Mouse (Mus musculus) lung, embryonic 15.5 days (tissue): ENCODE measurements around the gene Vpreb2. TPM values are rescaled to one million over a fixed set of nuclear protein-coding genes. Genes with fewer than 3 reads are reported as not detected.
"Not testable (repeated sequence)": the region's sequence is repeated elsewhere in the genome, so short reads cannot be mapped to it uniquely, and the experiment has no call there.

ENCODE experiments used
- ATAC-seq: fragments of 200-750 bp; cut with Nextera tagmentation; 2 replicates; pipeline ENCODE4 v1.8.0; 2017; ENCODE audit warnings: moderate number of reproducible peaks, borderline replicate concordance; ENCODE audit not compliant: low FRiP score, low TSS enrichment; ENCODE audit errors: extremely low read depth
- H3K27ac ChIP-seq: fragments of 300-500 bp; sonication (generic); 2 replicates; pipeline ENCODE4 v1.5.1; 2015; ENCODE audit warnings: moderate library complexity, mild to moderate bottlenecking, inconsistent platforms
- H3K27me3 ChIP-seq: fragments of 300-500 bp; sonication (generic); 2 replicates; pipeline ENCODE4 v1.6.1; 2015; ENCODE audit warnings: inconsistent platforms
- H3K36me3 ChIP-seq: fragments of 300-500 bp; sonication (generic); 2 replicates; pipeline ENCODE4 v1.6.1; 2015; ENCODE audit warnings: inconsistent platforms
- H3K4me1 ChIP-seq: fragments of 300-500 bp; sonication (generic); 2 replicates; pipeline ENCODE4 v1.6.1; 2015; ENCODE audit warnings: inconsistent platforms
- H3K4me2 ChIP-seq: fragments of 300-500 bp; sonication (generic); 2 replicates; pipeline ENCODE4 v1.6.1; 2015; ENCODE audit warnings: inconsistent platforms, mild to moderate bottlenecking, moderate library complexity
- H3K4me3 ChIP-seq: fragments of 300-500 bp; sonication (generic); 2 replicates; pipeline ENCODE4 v1.5.1; 2015; ENCODE audit warnings: mild to moderate bottlenecking, inconsistent platforms
- H3K9ac ChIP-seq: fragments of 300-500 bp; sonication (generic); 2 replicates; pipeline ENCODE4 v1.6.1; 2015; ENCODE audit warnings: inconsistent platforms
- H3K9me3 ChIP-seq: fragments of 300-500 bp; sonication (generic); 2 replicates; pipeline ENCODE4 v1.6.1; 2016; ENCODE audit warnings: inconsistent platforms
- WGBS: fragments of 180-500 bp; shearing (Covaris S2); methylation state at CpG from one replicate; pipeline ENCODE4 v1.1.7; 2015; 5-methylcytosine and 5-hydroxymethylcytosine counted together
- polyA plus RNA-seq: library from polyadenylated mRNA; unstranded; fragments of >200 nt; fragmentation: Nextera tagmentation; extraction: Ambion mirVana; gene quantifications from 2 replicates; pipeline ENCODE4 v1.2.1, GENCODE M21; 2015

The Vpreb2 gene
- polyA plus RNA-seq, 1 experiment from 2014 or later: not detected

- ATAC-seq: no peak
- H3K36me3 ChIP-seq: no peaks in the 10 kb centered on the region
- no peaks in the 10 kb centered on the region for H3K9me3 ChIP-seq
- no peaks in the 10 kb centered on the region for H3K27me3 ChIP-seq
- no peak overlapping the region for H3K4me3 ChIP-seq
- 93% methylated on average over 5 of the region's 5 CpGs for WGBS
- H3K4me2 ChIP-seq: no peak overlapping the region
- H3K4me1 ChIP-seq: no peaks in the 10 kb centered on the region
- no peak overlapping the region for H3K9ac ChIP-seq
- no peak overlapping the region for H3K27ac ChIP-seq
Measured at GRCm38 (mm10) chr16:17999668-18000067, 19.4 kb downstream of the Vpreb2 start.

GRCm38 (mm10) chr16:18004589-18004988 is 24.4 kb downstream of the Vpreb2 start:
- no peak overlapping the region for H3K9ac ChIP-seq
- no peaks in the 10 kb centered on the region for H3K9me3 ChIP-seq
- no peak for ATAC-seq
- H3K4me3 ChIP-seq: no peak overlapping the region
- 77% methylated on average over 5 of the region's 5 CpGs for WGBS
- H3K36me3 ChIP-seq: no peaks in the 10 kb centered on the region
- no peak overlapping the region for H3K4me2 ChIP-seq
- no peak overlapping the region for H3K27ac ChIP-seq
- no peaks in the 10 kb centered on the region for H3K27me3 ChIP-seq
- no peaks in the 10 kb centered on the region for H3K4me1 ChIP-seq

- no peak overlapping the region for H3K27ac ChIP-seq
- WGBS: 37% methylated on average over 4 of the region's 4 CpGs
- ATAC-seq: no peak
- no peak overlapping the region for H3K4me2 ChIP-seq
- H3K27me3 ChIP-seq: no peaks in the 10 kb centered on the region
- H3K9ac ChIP-seq: no peak overlapping the region
- H3K36me3 ChIP-seq: no peaks in the 10 kb centered on the region
- no peaks in the 10 kb centered on the region for H3K9me3 ChIP-seq
- H3K4me1 ChIP-seq: no peaks in the 10 kb centered on the region
- H3K4me3 ChIP-seq: no peak overlapping the region
Measured at GRCm38 (mm10) chr16:18007083-18007482, 26.9 kb downstream of the Vpreb2 start.

- no peaks in the 10 kb centered on the region for H3K36me3 ChIP-seq
- no peaks in the 10 kb centered on the region for H3K4me1 ChIP-seq
- H3K27me3 ChIP-seq: no peaks in the 10 kb centered on the region
- H3K9me3 ChIP-seq: no peaks in the 10 kb centered on the region
- no peak overlapping the region for H3K4me3 ChIP-seq
- H3K9ac ChIP-seq: no peak overlapping the region
- ATAC-seq: no peak
- 54% methylated on average over 6 of the region's 6 CpGs for WGBS
- no peak overlapping the region for H3K27ac ChIP-seq
- H3K4me2 ChIP-seq: no peak overlapping the region
Measured at GRCm38 (mm10) chr16:18011101-18011500, 30.9 kb downstream of the Vpreb2 start.

GRCm38 (mm10) chr16:18016482-18016881 is 36.3 kb downstream of the Vpreb2 start:
- H3K36me3 ChIP-seq, H3K27me3 ChIP-seq, H3K9me3 ChIP-seq, H3K4me2 ChIP-seq, H3K4me3 ChIP-seq, H3K4me1 ChIP-seq, H3K9ac ChIP-seq, H3K27ac ChIP-seq, ATAC-seq: not testable (repeated sequence)
- WGBS: 58% methylated on average over 4 of the region's 4 CpGs

- Histone ChIP-seq H3K4me2 (no peak overlapping the region), H3K27ac (no peak overlapping the region), H3K9me3 (no peaks in the 10 kb centered on the region), H3K4me1 (no peaks in the 10 kb centered on the region), H3K36me3 (no peaks in the 10 kb centered on the region), H3K9ac (no peak overlapping the region), H3K27me3 (no peaks in the 10 kb centered on the region), H3K4me3 (no peak overlapping the region)
- ATAC-seq: no peak
- WGBS: 47% methylated on average over 8 of the region's 8 CpGs
Measured at GRCm38 (mm10) chr16:18022780-18023557, 42.7 kb downstream of the Vpreb2 start.

- no peaks in the 10 kb centered on the region for H3K4me1 ChIP-seq
- H3K4me2 ChIP-seq: no peak overlapping the region
- ATAC-seq: no peak
- H3K36me3 ChIP-seq: no peaks in the 10 kb centered on the region
- no peak overlapping the region for H3K27ac ChIP-seq
- no peak overlapping the region for H3K4me3 ChIP-seq
- no peaks in the 10 kb centered on the region for H3K27me3 ChIP-seq
- 44% methylated on average over 2 of the region's 2 CpGs for WGBS
- no peak overlapping the region for H3K9ac ChIP-seq
- no peaks in the 10 kb centered on the region for H3K9me3 ChIP-seq
Measured at GRCm38 (mm10) chr16:18027371-18027770, 47.1 kb downstream of the Vpreb2 start.

Other genes starting within 250 kb of the Vpreb2 start
- 37.2 and 41.7 TPM in 2 replicates for gene Med15, start 247.5 kb upstream of the Vpreb2 start, polyA plus RNA-seq
- gene Klhl22, start 220.8 kb upstream of the Vpreb2 start, polyA plus RNA-seq: 61.2 and 66.0 TPM in 2 replicates
- 20.5 and 23.9 TPM in 2 replicates for gene Scarf2, start 183.1 kb upstream of the Vpreb2 start, polyA plus RNA-seq
- gene B830017H08Rik, start 147.3 kb upstream of the Vpreb2 start, polyA plus RNA-seq: 0.09 TPM in 1 of 2 replicates, not detected in the other
- 1.8 and 3.3 TPM in 2 replicates for gene Car15, start 142.1 kb upstream of the Vpreb2 start, polyA plus RNA-seq
- gene Gm20518, start 88.8 kb upstream of the Vpreb2 start, polyA plus RNA-seq: 0.16 TPM in 1 of 2 replicates, not detected in the other
- 0.05 TPM in 1 of 2 replicates, not detected in the other for gene Tssk1, start 86.2 kb upstream of the Vpreb2 start, polyA plus RNA-seq
- 92.0 and 93.9 TPM in 2 replicates for gene Dgcr2, start 81.9 kb upstream of the Vpreb2 start, polyA plus RNA-seq
- gene Tssk2, start 81.8 kb upstream of the Vpreb2 start, polyA plus RNA-seq: not detected in 2 replicates
- 43.5 and 43.9 TPM in 2 replicates for gene Ess2, start 69.1 kb upstream of the Vpreb2 start, polyA plus RNA-seq
- gene Gsc2, start 65.4 kb upstream of the Vpreb2 start, polyA plus RNA-seq: not detected in 2 replicates
- gene Slc25a1, start 52.2 kb upstream of the Vpreb2 start, polyA plus RNA-seq: 71.7 and 72.6 TPM in 2 replicates
- gene Dgcr6, start 72.4 kb downstream of the Vpreb2 start, polyA plus RNA-seq: 95.5 and 97.9 TPM in 2 replicates
- 13.5 and 14.7 TPM in 2 replicates for gene Prodh, start 109.8 kb downstream of the Vpreb2 start, polyA plus RNA-seq
- 0.74 and 0.90 TPM in 2 replicates for gene Rtn4r, start 147.2 kb downstream of the Vpreb2 start, polyA plus RNA-seq
- gene Ccdc188, start 237.5 kb downstream of the Vpreb2 start, polyA plus RNA-seq: not detected in 2 replicates